Mouse (Mus musculus) forebrain, embryonic 13.5 days (tissue): ENCODE measurements at regions not wholly inside any gene's neighbourhood (a gene's known extent, or its start where the extent isn't known, plus 50 kb on each side); places are given as distances from the start of the nearest gene placed in this dataset.

ENCODE experiments used
- ATAC-seq: fragments of 200-750 bp; cut with Nextera tagmentation; 2 replicates; pipeline ENCODE4 v1.8.0; 2017
- H3K27ac ChIP-seq: fragments of 300-500 bp; sonication (generic); 2 replicates; pipeline ENCODE4 v1.5.1; 2015; ENCODE audit warnings: inconsistent platforms, mild to moderate bottlenecking, moderate library complexity
- H3K27me3 ChIP-seq: fragments of 300-500 bp; sonication (generic); 2 replicates; pipeline ENCODE4 v1.6.1; 2015; ENCODE audit warnings: mild to moderate bottlenecking, inconsistent platforms
- H3K36me3 ChIP-seq: fragments of 300-500 bp; sonication (generic); 2 replicates; pipeline ENCODE4 v1.6.1; 2015; ENCODE audit warnings: mild to moderate bottlenecking, inconsistent platforms; ENCODE audit not compliant: poor library complexity, severe bottlenecking
- H3K4me1 ChIP-seq: fragments of 300-500 bp; sonication (generic); 2 replicates; pipeline ENCODE4 v1.6.1; 2015; ENCODE audit warnings: inconsistent platforms
- H3K4me2 ChIP-seq: fragments of 300-500 bp; sonication (generic); 2 replicates; pipeline ENCODE4 v1.6.1; 2015; ENCODE audit warnings: inconsistent platforms, mild to moderate bottlenecking, moderate library complexity
- H3K4me3 ChIP-seq: fragments of 300-500 bp; sonication (generic); 2 replicates; pipeline ENCODE4 v1.5.1; 2015; ENCODE audit warnings: mild to moderate bottlenecking, inconsistent platforms
- H3K9ac ChIP-seq: fragments of 300-500 bp; sonication (generic); 2 replicates; pipeline ENCODE4 v1.6.1; 2015; ENCODE audit warnings: mild to moderate bottlenecking, inconsistent platforms
- H3K9me3 ChIP-seq: fragments of 300-500 bp; sonication (generic); replicated peaks from 2 replicates; pipeline ENCODE4 v1.6.1; 2016; ENCODE audit warnings: inconsistent platforms
- WGBS: fragments of 180-500 bp; shearing (Covaris S2); methylation state at CpG from one replicate; pipeline ENCODE4 v1.1.7; 2015; 5-methylcytosine and 5-hydroxymethylcytosine counted together

- Histone ChIP-seq H3K9me3 (no peaks in the 10 kb centered on the region), H3K9ac (no peak overlapping the region), H3K4me3 (no peak overlapping the region), H3K27me3 (no peaks in the 10 kb centered on the region), H3K4me2 (no peak overlapping the region), H3K27ac (no peak overlapping the region), H3K4me1 (no peaks in the 10 kb centered on the region), H3K36me3 (no peaks in the 10 kb centered on the region)
- no peak for ATAC-seq
These were observed 3447.1 kb downstream of the 9330182O14Rik start for GRCm38 (mm10) chr15:43581246-43581645.

- no peak overlapping the region for H3K9ac ChIP-seq
- H3K27me3 ChIP-seq, result no peaks in the 10 kb centered on the region
- no peak for ATAC-seq
- WGBS, result 87% methylated on average over 4 of the region's 4 CpGs
- H3K27ac ChIP-seq, result no peak overlapping the region
- H3K4me3 ChIP-seq, result no peak overlapping the region
- no peaks in the 10 kb centered on the region for H3K9me3 ChIP-seq
- H3K36me3 ChIP-seq, result no peaks in the 10 kb centered on the region
- no peaks in the 10 kb centered on the region for H3K4me1 ChIP-seq
- H3K4me2 ChIP-seq, result no peak overlapping the region
These were observed 3451.6 kb downstream of the 9330182O14Rik start for GRCm38 (mm10) chr15:43585751-43586150.

DNA sequence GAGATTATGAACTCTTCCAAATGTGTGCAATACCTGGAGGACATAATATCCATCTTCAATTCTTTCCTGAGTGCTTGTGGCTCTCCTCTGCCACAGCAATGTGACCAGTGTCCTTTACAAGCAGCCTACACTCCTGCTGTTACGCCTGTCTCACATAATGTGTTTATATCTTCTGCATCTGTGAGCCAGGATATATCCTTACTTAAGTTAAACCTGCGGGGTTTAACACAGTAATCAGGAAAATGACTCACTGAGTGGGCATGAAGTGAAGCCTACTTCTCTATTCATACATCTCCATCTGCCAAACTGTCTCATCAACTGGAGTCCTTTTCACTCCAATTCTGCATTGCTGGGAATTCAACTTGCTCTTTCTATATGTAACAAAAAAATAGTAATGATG lies 3453.9 kb downstream of the 9330182O14Rik start:
- Histone ChIP-seq H3K27ac (no peak overlapping the region), H3K9me3 (no peaks in the 10 kb centered on the region), H3K9ac (no peak overlapping the region), H3K4me3 (no peak overlapping the region), H3K4me2 (no peak overlapping the region), H3K27me3 (no peaks in the 10 kb centered on the region), H3K36me3 (no peaks in the 10 kb centered on the region), H3K4me1 (no peaks in the 10 kb centered on the region)
- WGBS, result 90% methylated on average over 2 of the region's 2 CpGs
- ATAC-seq, result no peak

- Histone ChIP-seq H3K27me3 (no peaks in the 10 kb centered on the region), H3K9ac (no peak overlapping the region), H3K9me3 (no peaks in the 10 kb centered on the region), H3K4me2 (no peak overlapping the region), H3K4me3 (no peak overlapping the region), H3K36me3 (no peaks in the 10 kb centered on the region), H3K4me1 (no peaks in the 10 kb centered on the region), H3K27ac (no peak overlapping the region)
- WGBS, result 83% methylated on average over 4 of the region's 4 CpGs
- ATAC-seq, result no peak
These were observed 3473.5 kb downstream of the 9330182O14Rik start for GRCm38 (mm10) chr15:43607700-43608099.

DNA sequence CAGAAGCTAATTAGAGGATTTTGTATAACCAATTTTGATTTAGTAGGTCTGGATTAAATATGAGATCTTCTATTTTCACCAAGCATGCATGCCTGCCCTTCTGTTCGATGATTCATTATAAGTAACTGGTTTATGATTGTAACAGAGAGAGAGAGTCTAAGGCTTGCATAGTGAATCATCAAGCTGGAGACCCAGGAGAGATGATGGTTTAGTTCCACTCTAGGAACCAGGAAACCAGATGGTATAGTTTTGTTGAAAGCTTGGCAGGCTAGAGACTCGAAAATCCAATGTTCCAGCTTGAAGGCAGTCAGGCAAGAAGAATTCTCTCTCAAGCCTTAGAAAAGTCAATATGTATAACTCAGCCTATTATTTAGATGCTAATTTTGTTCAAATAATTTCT lies 3475.7 kb downstream of the 9330182O14Rik start:
- Histone ChIP-seq H3K27me3 (no peaks in the 10 kb centered on the region), H3K9ac (no peak overlapping the region), H3K36me3 (no peaks in the 10 kb centered on the region), H3K27ac (no peak overlapping the region), H3K9me3 (no peaks in the 10 kb centered on the region), H3K4me2 (no peak overlapping the region), H3K4me3 (no peak overlapping the region), H3K4me1 (0 out of 2 replicates have a peak, but pooled peaks cover 2% of the 10 kb centered on the region)
- WGBS, result 89% methylated on average over 2 of the region's 2 CpGs
- ATAC-seq, result no peak

- Histone ChIP-seq H3K27ac (no peak overlapping the region), H3K4me3 (no peak overlapping the region), H3K27me3 (no peaks in the 10 kb centered on the region), H3K4me1 (0 out of 2 replicates have a peak, but pooled peaks cover 2% of the 10 kb centered on the region), H3K9me3 (no peaks in the 10 kb centered on the region), H3K4me2 (no peak overlapping the region), H3K9ac (no peak overlapping the region), H3K36me3 (no peaks in the 10 kb centered on the region)
- ATAC-seq, result no peak
- WGBS, result 35% methylated on average over 5 of the region's 5 CpGs
These were observed 3480.0 kb downstream of the 9330182O14Rik start for GRCm38 (mm10) chr15:43614004-43614661.

- H3K4me2 ChIP-seq, result no peak overlapping the region
- H3K4me3 ChIP-seq, result no peak overlapping the region
- 79% methylated on average over 1 of the region's 1 CpGs for WGBS
- H3K36me3 ChIP-seq, result no peaks in the 10 kb centered on the region
- 0 out of 2 replicates have a peak, but pooled peaks cover 2% of the 10 kb centered on the region for H3K4me1 ChIP-seq
- H3K27ac ChIP-seq, result no peak overlapping the region
- ATAC-seq, result no peak
- H3K9me3 ChIP-seq, result no peaks in the 10 kb centered on the region
- H3K27me3 ChIP-seq, result no peaks in the 10 kb centered on the region
- no peak overlapping the region for H3K9ac ChIP-seq
These were observed 3481.6 kb downstream of the 9330182O14Rik start for GRCm38 (mm10) chr15:43615727-43616126.

GRCm38 (mm10) chr15:43624431-43624965 lies 3490.3 kb downstream of the 9330182O14Rik start:
- Histone ChIP-seq H3K4me1 (no peaks in the 10 kb centered on the region), H3K4me3 (no peak overlapping the region), H3K27ac (no peak overlapping the region), H3K9ac (no peak overlapping the region), H3K4me2 (no peak overlapping the region), H3K36me3 (no peaks in the 10 kb centered on the region), H3K27me3 (no peaks in the 10 kb centered on the region), H3K9me3 (no peaks in the 10 kb centered on the region)
- ATAC-seq, result no peak
- WGBS, result 81% methylated on average over 2 of the region's 2 CpGs

GRCm38 (mm10) chr15:43625021-43625510 lies 3490.9 kb downstream of the 9330182O14Rik start:
- H3K27me3 ChIP-seq, result no peaks in the 10 kb centered on the region
- no peaks in the 10 kb centered on the region for H3K36me3 ChIP-seq
- H3K27ac ChIP-seq, result no peak overlapping the region
- no peaks in the 10 kb centered on the region for H3K9me3 ChIP-seq
- no peak overlapping the region for H3K4me2 ChIP-seq
- ATAC-seq, result no peak
- WGBS, result 75% methylated on average over 4 of the region's 4 CpGs
- H3K9ac ChIP-seq, result no peak overlapping the region
- no peaks in the 10 kb centered on the region for H3K4me1 ChIP-seq
- no peak overlapping the region for H3K4me3 ChIP-seq

- Histone ChIP-seq H3K36me3 (no peaks in the 10 kb centered on the region), H3K4me2 (no peak overlapping the region), H3K27ac (no peak overlapping the region), H3K9me3 (no peaks in the 10 kb centered on the region), H3K4me1 (no peaks in the 10 kb centered on the region), H3K27me3 (no peaks in the 10 kb centered on the region), H3K9ac (no peak overlapping the region), H3K4me3 (no peak overlapping the region)
- no peak for ATAC-seq
- 81% methylated on average over 2 of the region's 2 CpGs for WGBS
These were observed 3516.8 kb downstream of the 9330182O14Rik start for GRCm38 (mm10) chr15:43650818-43651500.

- Histone ChIP-seq H3K9ac (no peak overlapping the region), H3K4me2 (no peak overlapping the region), H3K9me3 (no peaks in the 10 kb centered on the region), H3K4me1 (no peaks in the 10 kb centered on the region), H3K4me3 (no peak overlapping the region), H3K27ac (no peak overlapping the region), H3K36me3 (no peaks in the 10 kb centered on the region), H3K27me3 (no peaks in the 10 kb centered on the region)
- 90% methylated on average over 1 of the region's 1 CpGs for WGBS
- no peak for ATAC-seq
These were observed 3529.5 kb downstream of the 9330182O14Rik start for GRCm38 (mm10) chr15:43663648-43664047.

GRCm38 (mm10) chr15:43678844-43679243 lies 3544.7 kb downstream of the 9330182O14Rik start:
- no peaks in the 10 kb centered on the region for H3K36me3 ChIP-seq
- H3K4me2 ChIP-seq, result no peak overlapping the region
- H3K27me3 ChIP-seq, result no peaks in the 10 kb centered on the region
- H3K9me3 ChIP-seq, result no peaks in the 10 kb centered on the region
- WGBS, result 65% methylated on average over 1 of the region's 1 CpGs
- no peaks in the 10 kb centered on the region for H3K4me1 ChIP-seq
- ATAC-seq, result no peak
- H3K27ac ChIP-seq, result no peak overlapping the region
- H3K4me3 ChIP-seq, result no peak overlapping the region
- no peak overlapping the region for H3K9ac ChIP-seq
